Mouse (Mus musculus) heart, embryonic 12.5 days (tissue): ENCODE results near the gene Slc25a13. TPM values are rescaled to one million over a fixed set of nuclear protein-coding genes. Genes with fewer than 3 reads are reported as not detected.
A peak's percentile ranks its signal among the peaks of the same experiment; 100 is the strongest.
"Not testable (repeated sequence)": the region's sequence is repeated elsewhere in the genome, so short reads cannot be mapped to it uniquely, and the experiment has no call there.

ENCODE experiments used
- ATAC-seq: fragments of 200-750 bp; cut with Nextera tagmentation; 2 replicates; pipeline ENCODE4 v1.8.0; 2017; ENCODE audit warnings: moderate TSS enrichment, moderate library complexity; ENCODE audit not compliant: insufficient number of reproducible peaks, low FRiP score
- H3K27ac ChIP-seq: fragments of 300-500 bp; sonication (generic); 2 replicates; pipeline ENCODE4 v1.5.1; 2016; ENCODE audit warnings: mild to moderate bottlenecking, moderate library complexity; ENCODE audit not compliant: poor library complexity, severe bottlenecking
- H3K27me3 ChIP-seq: fragments of 300-500 bp; sonication (generic); replicated peaks from 2 replicates; pipeline ENCODE4 v1.6.1; 2016; ENCODE audit warnings: mild to moderate bottlenecking, moderate library complexity
- H3K36me3 ChIP-seq: fragments of 300-500 bp; sonication (generic); 2 replicates; pipeline ENCODE4 v1.6.1; 2016; ENCODE audit warnings: mild to moderate bottlenecking, moderate library complexity
- H3K4me1 ChIP-seq: fragments of 300-500 bp; sonication (generic); replicated peaks from 2 replicates; pipeline ENCODE4 v1.6.1; 2016; ENCODE audit warnings: mild to moderate bottlenecking
- H3K4me2 ChIP-seq: fragments of 300-500 bp; sonication (generic); 2 replicates; pipeline ENCODE4 v1.6.1; 2016; ENCODE audit warnings: mild to moderate bottlenecking, moderate library complexity
- H3K4me3 ChIP-seq: fragments of 300-500 bp; sonication (generic); 2 replicates; pipeline ENCODE4 v1.5.1; 2016; ENCODE audit warnings: mild to moderate bottlenecking
- H3K9ac ChIP-seq: fragments of 300-500 bp; sonication (generic); 2 replicates; pipeline ENCODE4 v1.6.1; 2016; ENCODE audit warnings: mild to moderate bottlenecking, moderate library complexity
- H3K9me3 ChIP-seq: fragments of 300-500 bp; sonication (generic); replicated peaks from 2 replicates; pipeline ENCODE4 v1.6.1; 2016; ENCODE audit warnings: mild to moderate bottlenecking, moderate library complexity
- WGBS: fragments of 180-500 bp; shearing (Covaris S2); methylation state at CpG from one replicate; pipeline ENCODE4 v1.1.7; 2016; 5-methylcytosine and 5-hydroxymethylcytosine counted together
- polyA plus RNA-seq: library from polyadenylated mRNA; unstranded; fragments of >200 nt; fragmentation: Nextera tagmentation; extraction: Ambion mirVana; gene quantifications from 2 replicates; pipeline ENCODE4 v1.2.1, GENCODE M21; 2016

Gene Slc25a13
- polyA plus RNA-seq, 1 experiment from 2014 or later = 80.5 TPM

DNA sequence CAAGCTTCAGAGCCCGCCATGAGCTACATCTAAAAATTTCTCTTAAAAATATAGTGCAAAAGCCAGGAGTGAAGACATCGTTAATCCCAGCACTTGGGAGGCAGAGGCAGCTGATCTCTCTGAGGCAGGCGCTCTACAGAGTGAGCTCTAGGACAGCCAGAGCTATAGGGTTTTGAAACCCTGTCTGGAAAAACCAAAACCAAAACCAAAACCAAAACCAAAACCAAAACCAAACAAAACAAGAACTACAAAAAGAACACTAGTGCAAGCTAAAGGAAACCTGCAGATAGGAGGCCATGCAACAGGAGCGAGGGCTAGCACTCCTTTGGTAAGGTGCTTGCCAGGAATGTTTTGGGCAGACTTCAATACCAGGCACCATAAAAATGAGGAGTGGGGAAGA lies 30.5 kb downstream of the Slc25a13 start:
- Histone ChIP-seq H3K36me3 (peaks cover 12% of the 10 kb centered on the region), H3K9me3 (no peaks in the 10 kb centered on the region), H3K27ac (peak overlapping the region; percentile 7), H3K9ac (no peak overlapping the region), H3K27me3 (no peaks in the 10 kb centered on the region), H3K4me1 (peaks cover 33% of the 10 kb centered on the region), H3K4me2 (no peak overlapping the region), H3K4me3 (no peak overlapping the region)
- ATAC-seq = no peak
- WGBS = 69% methylated on average over 4 of the region's 4 CpGs

DNA sequence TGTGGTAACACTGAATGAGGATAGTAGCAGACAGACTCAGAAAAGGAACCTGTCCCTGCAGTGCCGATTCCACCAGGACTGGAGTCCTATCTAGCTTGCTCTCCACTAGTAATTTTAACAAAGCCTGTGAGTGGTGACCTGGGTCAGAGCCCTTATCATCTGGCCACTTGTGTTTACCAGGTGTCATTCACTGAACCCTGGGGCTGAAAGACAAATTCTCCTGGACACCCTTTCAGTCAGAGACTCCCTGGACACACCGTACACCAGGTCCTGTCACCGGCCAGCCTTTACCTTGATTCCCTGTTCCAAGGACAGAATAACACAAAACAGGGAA lies 31.3 kb downstream of the Slc25a13 start:
- Histone ChIP-seq H3K9me3 (no peaks in the 10 kb centered on the region), H3K4me3 (no peak overlapping the region), H3K27ac (peak overlapping the region; percentile 66; the same call in 1 of the 2 replicates), H3K27me3 (no peaks in the 10 kb centered on the region), H3K4me2 (peak overlapping the region; percentile 26; the same call in 1 of the 2 replicates), H3K9ac (no peak overlapping the region), H3K36me3 (peaks cover 10% of the 10 kb centered on the region), H3K4me1 (peaks cover 33% of the 10 kb centered on the region)
- WGBS = 28% methylated on average over 3 of the region's 3 CpGs
- ATAC-seq = peak; percentile 73

DNA sequence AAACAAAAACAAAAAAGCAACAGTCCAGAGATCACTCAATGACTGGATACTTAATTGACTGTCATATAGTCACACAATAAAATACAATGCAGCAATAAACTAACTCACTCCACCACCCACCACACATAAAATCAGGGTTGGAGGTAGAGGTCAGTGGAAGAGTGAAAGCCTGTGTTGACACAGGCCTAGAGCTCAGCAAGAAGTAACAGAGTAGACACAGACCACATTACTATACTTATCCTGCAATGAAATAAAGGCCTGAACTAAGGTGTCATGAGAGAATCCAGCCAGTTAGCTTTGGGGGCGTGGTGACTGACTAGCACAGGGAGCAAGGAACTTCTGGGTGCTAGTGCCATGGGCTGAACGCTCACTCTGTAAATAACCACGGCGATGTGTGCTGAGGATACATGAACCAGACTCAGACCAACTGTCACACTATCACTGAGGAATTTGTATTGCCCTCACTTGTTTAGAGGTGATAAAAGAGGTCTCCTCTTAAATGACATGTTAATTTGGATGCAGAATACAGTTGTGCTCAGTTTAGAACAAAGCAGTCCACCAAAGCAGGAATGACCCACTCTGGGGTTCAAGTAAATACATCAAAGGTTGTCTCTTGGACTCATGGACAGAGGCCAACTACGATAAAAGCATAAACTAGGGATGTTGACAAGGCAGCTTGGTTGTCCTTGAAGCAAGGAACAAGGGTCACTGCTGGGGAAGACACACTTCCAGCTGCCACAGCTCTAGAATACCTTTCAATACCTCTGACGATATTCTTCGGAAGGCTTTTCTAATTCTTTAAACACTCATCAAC lies 31.8 kb downstream of the Slc25a13 start:
- Histone ChIP-seq H3K27ac (peak overlapping the region; percentile 66), H3K9me3 (no peaks in the 10 kb centered on the region), H3K27me3 (no peaks in the 10 kb centered on the region), H3K9ac (no peak overlapping the region), H3K4me3 (no peak overlapping the region), H3K4me2 (no peak overlapping the region), H3K4me1 (peaks cover 33% of the 10 kb centered on the region), H3K36me3 (peaks cover 11% of the 10 kb centered on the region)
- WGBS = 28% methylated on average over 7 of the region's 7 CpGs
- ATAC-seq = peak; percentile 78

DNA sequence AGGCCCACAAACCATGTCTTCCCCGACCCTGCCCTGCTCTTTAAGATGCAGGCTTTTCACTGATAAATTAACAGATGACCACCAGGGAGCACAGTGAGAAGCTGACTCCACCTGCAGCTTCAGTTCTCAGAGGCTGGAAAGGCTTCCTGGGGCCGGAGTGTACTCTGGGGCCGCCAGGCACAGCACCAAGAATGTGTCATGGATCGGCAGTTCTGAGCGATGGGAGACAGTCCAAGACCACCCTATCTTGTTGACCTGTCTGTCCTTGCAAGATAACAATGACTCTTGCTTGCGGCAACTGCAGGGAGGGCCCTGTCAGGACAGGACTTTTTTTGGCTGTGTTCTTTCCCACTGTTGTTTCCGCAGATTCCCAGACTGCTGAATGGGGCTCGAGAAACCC lies 33.4 kb downstream of the Slc25a13 start:
- Histone ChIP-seq H3K27ac (peak overlapping the region; percentile 77), H3K27me3 (no peaks in the 10 kb centered on the region), H3K4me2 (peak overlapping the region; percentile 46), H3K9me3 (no peaks in the 10 kb centered on the region), H3K9ac (no peak overlapping the region), H3K4me3 (no peak overlapping the region), H3K36me3 (peaks cover 15% of the 10 kb centered on the region), H3K4me1 (peaks cover 29% of the 10 kb centered on the region)
- ATAC-seq = peak; percentile 74
- 10% methylated on average over 8 of the region's 8 CpGs for WGBS

DNA sequence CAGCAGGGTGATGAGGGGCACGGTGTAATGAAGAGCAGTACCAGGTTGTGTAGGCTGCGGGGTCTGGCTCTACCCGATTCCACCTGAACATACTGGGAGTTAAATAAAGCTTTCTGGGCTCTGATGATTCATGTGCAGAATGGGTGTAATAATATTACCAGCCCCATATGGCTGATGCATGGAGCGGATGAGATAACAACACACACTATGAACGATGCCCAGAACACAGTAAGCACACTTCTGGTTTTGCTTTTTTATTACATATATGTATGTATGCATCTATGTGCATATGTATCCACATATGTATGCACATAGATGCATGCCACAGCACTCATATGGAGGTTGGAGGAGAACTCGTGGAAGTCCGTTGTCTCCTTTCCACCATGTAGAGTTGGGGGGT lies 34.8 kb downstream of the Slc25a13 start:
- H3K4me1 ChIP-seq = peaks cover 21% of the 10 kb centered on the region
- no peak overlapping the region for H3K27ac ChIP-seq
- no peak overlapping the region for H3K4me3 ChIP-seq
- no peak overlapping the region for H3K9ac ChIP-seq
- no peak overlapping the region for H3K4me2 ChIP-seq
- H3K36me3 ChIP-seq = peaks cover 17% of the 10 kb centered on the region
- H3K27me3 ChIP-seq = no peaks in the 10 kb centered on the region
- ATAC-seq = no peak
- H3K9me3 ChIP-seq = no peaks in the 10 kb centered on the region
- WGBS = 91% methylated on average over 7 of the region's 7 CpGs

DNA sequence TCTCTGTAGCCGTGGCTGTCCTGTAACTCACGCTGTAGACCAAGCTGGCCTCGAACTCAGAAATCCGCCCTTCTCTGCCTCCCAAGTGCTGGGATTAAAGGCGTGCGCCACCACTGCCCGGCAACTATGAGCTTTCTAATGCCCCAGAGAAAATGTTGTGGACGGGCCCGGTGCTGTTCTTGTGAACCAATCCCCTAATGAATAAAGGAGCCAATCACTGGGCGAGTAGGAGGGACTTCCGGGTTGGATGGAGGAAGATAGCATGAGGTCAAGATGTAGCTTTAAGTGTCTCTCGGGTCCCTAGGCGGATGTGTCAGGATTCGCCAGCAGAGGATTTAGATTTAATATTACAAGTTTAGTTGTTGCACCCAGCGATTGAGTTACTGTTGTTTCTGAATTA lies 38.6 kb downstream of the Slc25a13 start:
- 91% methylated on average over 15 of the region's 15 CpGs for WGBS
- H3K4me2 ChIP-seq, H3K27me3 ChIP-seq, H3K4me3 ChIP-seq, H3K9me3 ChIP-seq, H3K9ac ChIP-seq, ATAC-seq, H3K27ac ChIP-seq: not testable (repeated sequence)
- H3K36me3 ChIP-seq = peaks cover 17% of the 10 kb centered on the region
- H3K4me1 ChIP-seq = peaks cover 25% of the 10 kb centered on the region

DNA sequence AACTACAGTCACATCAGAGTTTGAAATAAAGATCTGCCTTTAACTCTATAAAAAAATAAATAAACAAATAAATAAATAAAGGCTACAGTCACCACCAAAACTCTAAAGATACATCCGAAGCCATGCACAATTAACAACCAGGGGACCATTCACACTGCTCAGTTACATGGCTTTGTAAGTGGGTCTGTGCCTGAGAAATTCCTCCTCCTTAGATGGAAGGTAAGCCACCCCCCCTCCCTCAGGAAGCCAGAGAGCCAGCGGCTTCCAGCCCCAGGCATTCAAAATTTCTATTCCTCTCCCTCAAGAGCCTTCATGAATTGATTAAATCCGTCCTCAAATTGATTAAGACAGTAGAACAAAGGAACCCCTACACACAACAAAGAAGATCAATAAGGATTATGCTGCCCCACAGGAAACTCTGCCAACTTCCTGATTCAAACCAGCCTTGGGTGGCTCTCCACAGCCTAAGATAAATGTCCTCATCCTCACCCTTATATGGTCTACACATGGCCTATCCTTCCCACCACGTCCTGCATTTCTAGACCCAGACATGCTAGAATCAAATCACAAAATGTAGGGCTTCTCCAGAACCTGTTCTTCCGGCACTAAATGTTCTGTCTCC lies 41.5 kb downstream of the Slc25a13 start:
- no peak for ATAC-seq
- WGBS = 59% methylated on average over 5 of the region's 5 CpGs
- Histone ChIP-seq H3K4me3 (no peak overlapping the region), H3K27ac (peak overlapping the region; percentile 8; the same call in 1 of the 2 replicates), H3K27me3 (no peaks in the 10 kb centered on the region), H3K9ac (no peak overlapping the region), H3K9me3 (no peaks in the 10 kb centered on the region), H3K36me3 (peaks cover 17% of the 10 kb centered on the region), H3K4me2 (no peak overlapping the region), H3K4me1 (peaks cover 32% of the 10 kb centered on the region)

DNA sequence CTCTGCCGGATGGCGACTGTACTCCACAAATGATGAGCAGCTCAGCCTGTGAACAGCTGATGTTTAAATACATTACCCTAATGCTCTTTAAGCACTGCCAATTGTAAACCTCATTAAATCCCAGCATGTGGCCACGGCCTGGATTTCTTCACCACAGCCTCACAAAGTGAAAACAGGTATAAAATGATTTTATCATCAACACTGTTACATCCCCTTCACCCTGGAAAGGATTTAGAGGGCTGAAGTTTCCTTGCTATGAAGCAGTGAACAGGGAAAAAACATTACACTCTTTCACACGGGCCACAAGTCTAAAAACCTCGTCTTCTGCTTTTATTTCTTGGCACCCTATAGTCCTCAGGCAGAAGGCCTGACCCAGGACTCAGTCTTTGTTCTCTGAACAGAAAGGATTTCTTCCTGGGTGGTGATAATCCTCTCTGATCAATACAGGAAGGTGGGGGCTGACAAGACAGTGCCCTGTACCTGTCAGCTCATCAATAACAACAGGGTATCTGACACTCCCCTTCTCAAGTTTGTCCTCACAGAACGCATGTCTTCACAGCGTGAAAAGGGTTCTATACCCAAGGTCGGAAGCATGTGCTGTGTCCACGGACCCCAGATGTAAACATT lies 42.9 kb downstream of the Slc25a13 start:
- Histone ChIP-seq H3K4me2 (no peak overlapping the region), H3K9me3 (no peaks in the 10 kb centered on the region), H3K27me3 (no peaks in the 10 kb centered on the region), H3K9ac (no peak overlapping the region), H3K36me3 (peaks cover 8% of the 10 kb centered on the region), H3K4me1 (peaks cover 37% of the 10 kb centered on the region), H3K4me3 (no peak overlapping the region), H3K27ac (no peak overlapping the region)
- no peak for ATAC-seq
- WGBS = 45% methylated on average over 9 of the region's 9 CpGs

DNA sequence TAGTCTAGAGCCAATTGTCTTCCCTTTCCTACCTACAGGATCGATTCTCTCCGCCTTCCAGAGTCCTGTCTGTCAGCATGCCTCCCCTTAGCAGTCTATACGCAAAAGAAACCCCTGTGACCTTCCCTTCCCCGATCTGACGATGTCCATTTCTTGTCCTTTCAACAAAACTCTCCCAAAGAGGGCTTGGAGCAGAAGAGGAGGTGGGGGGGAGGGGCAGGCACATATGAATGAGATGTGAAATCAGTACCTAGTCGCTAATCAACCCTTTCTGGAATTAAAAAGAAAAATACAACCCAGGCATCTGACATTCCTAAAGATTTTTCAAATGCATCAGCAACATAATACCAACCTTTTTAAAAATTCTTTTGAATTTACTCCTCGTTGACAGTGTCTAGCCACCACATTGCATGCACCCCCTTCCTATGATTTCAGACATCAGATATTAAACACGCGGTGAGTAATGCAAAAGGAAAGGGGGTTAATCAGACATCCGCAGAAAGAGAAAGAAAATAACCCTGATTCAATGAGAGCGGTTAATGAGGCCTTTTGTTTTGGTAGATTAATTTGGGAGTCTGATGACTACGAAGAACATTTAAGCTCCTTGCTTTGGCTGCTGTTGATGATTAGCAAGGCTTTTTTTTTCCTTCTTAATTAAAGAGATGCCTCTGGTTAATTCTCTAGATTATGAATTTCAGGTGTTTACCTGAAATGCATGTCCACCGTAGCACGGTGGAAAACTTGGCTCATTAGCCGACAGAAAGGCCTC lies 43.6 kb downstream of the Slc25a13 start:
- Histone ChIP-seq H3K4me1 (peaks cover 44% of the 10 kb centered on the region), H3K27me3 (no peaks in the 10 kb centered on the region), H3K27ac (no peak overlapping the region), H3K4me2 (no peak overlapping the region), H3K4me3 (no peak overlapping the region), H3K9me3 (no peaks in the 10 kb centered on the region), H3K9ac (0 out of 2 replicates have a peak overlapping the region, but pooled peaks have one; percentile 25), H3K36me3 (peaks cover 1% of the 10 kb centered on the region; the same call in 1 of the 2 replicates)
- ATAC-seq = no peak
- 46% methylated on average over 15 of the region's 15 CpGs for WGBS

DNA sequence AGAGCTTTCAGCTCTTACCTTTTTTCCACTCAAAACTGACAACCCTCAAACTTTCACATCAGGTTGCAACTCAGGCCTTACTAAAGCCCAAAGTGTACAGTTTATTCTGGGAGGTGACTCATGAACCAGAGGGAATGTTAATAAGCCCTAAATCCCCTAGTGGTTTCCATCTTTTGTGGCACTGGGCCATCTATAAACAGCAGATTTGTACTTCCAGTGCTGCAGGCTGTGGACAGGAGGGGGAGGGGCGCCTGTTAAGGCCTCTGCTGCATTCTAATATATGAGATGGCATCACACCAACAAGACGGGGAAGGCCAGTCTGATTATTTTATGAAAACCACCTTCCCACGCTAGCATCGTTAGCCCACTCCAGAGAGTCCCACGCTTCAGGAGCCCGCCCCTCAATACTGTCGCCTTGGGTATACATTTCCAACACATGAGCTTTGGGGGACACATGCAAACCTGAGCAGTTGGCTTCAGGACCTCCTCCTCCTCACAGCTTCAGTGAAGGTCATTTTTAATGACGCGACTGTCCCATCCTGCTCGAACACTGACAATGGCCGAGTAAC lies 48.3 kb downstream of the Slc25a13 start:
- ATAC-seq = no peak
- 74% methylated on average over 11 of the region's 11 CpGs for WGBS
- Histone ChIP-seq H3K4me3 (no peak overlapping the region), H3K9ac (no peak overlapping the region), H3K4me1 (peaks cover 36% of the 10 kb centered on the region), H3K4me2 (no peak overlapping the region), H3K27me3 (no peaks in the 10 kb centered on the region), H3K27ac (peak overlapping the region; percentile 37), H3K36me3 (peaks cover 11% of the 10 kb centered on the region; the same call in 1 of the 2 replicates), H3K9me3 (no peaks in the 10 kb centered on the region)
